Mouse (Mus musculus) midbrain, embryonic 15.5 days (tissue): ENCODE measurements around the gene Efhd2. TPM values are rescaled to one million over a fixed set of nuclear protein-coding genes. Genes with fewer than 3 reads are reported as not detected.

Experiments used
- ATAC-seq: fragments of 200-750 bp; cut with Nextera tagmentation; replicated peaks from 2 replicates; pipeline ENCODE4 v1.8.0; 2017; ENCODE audit warnings: moderate TSS enrichment
- H3K27ac ChIP-seq: fragments of 300-500 bp; sonication (generic); 2 replicates; pipeline ENCODE4 v1.5.1; 2015; ENCODE audit warnings: mild to moderate bottlenecking, inconsistent platforms
- H3K27me3 ChIP-seq: fragments of 300-500 bp; sonication (generic); replicated peaks from 2 replicates; pipeline ENCODE4 v1.6.1; 2015; ENCODE audit warnings: inconsistent platforms
- H3K36me3 ChIP-seq: fragments of 300-500 bp; sonication (generic); replicated peaks from 2 replicates; pipeline ENCODE4 v1.6.1; 2015; ENCODE audit warnings: inconsistent platforms
- H3K4me1 ChIP-seq: fragments of 300-500 bp; sonication (generic); 2 replicates; pipeline ENCODE4 v1.6.1; 2015; ENCODE audit warnings: inconsistent platforms
- H3K4me2 ChIP-seq: fragments of 300-500 bp; sonication (generic); 2 replicates; pipeline ENCODE4 v1.6.1; 2015; ENCODE audit warnings: inconsistent platforms, mild to moderate bottlenecking, moderate library complexity
- H3K4me3 ChIP-seq: fragments of 300-500 bp; sonication (generic); 2 replicates; pipeline ENCODE4 v1.5.1; 2015; ENCODE audit warnings: mild to moderate bottlenecking, inconsistent platforms
- H3K9ac ChIP-seq: fragments of 300-500 bp; sonication (generic); 2 replicates; pipeline ENCODE4 v1.6.1; 2015; ENCODE audit warnings: mild to moderate bottlenecking, inconsistent platforms
- H3K9me3 ChIP-seq: fragments of 300-500 bp; sonication (generic); 2 replicates; pipeline ENCODE4 v1.6.1; 2016; ENCODE audit warnings: inconsistent platforms
- WGBS: fragments of 180-500 bp; shearing (Covaris S2); methylation state at CpG from one replicate; pipeline ENCODE4 v1.1.7; 2015; ENCODE audit warnings: mixed read lengths; 5-methylcytosine and 5-hydroxymethylcytosine counted together
- polyA plus RNA-seq: library from polyadenylated mRNA; unstranded; fragments of >200 nt; fragmentation: Nextera tagmentation; extraction: Ambion mirVana; gene quantifications from 2 replicates; pipeline ENCODE4 v1.2.1, GENCODE M21; 2015

Efhd2 gene
- 71.5 and 82.6 TPM in 2 replicates for polyA plus RNA-seq

DNA sequence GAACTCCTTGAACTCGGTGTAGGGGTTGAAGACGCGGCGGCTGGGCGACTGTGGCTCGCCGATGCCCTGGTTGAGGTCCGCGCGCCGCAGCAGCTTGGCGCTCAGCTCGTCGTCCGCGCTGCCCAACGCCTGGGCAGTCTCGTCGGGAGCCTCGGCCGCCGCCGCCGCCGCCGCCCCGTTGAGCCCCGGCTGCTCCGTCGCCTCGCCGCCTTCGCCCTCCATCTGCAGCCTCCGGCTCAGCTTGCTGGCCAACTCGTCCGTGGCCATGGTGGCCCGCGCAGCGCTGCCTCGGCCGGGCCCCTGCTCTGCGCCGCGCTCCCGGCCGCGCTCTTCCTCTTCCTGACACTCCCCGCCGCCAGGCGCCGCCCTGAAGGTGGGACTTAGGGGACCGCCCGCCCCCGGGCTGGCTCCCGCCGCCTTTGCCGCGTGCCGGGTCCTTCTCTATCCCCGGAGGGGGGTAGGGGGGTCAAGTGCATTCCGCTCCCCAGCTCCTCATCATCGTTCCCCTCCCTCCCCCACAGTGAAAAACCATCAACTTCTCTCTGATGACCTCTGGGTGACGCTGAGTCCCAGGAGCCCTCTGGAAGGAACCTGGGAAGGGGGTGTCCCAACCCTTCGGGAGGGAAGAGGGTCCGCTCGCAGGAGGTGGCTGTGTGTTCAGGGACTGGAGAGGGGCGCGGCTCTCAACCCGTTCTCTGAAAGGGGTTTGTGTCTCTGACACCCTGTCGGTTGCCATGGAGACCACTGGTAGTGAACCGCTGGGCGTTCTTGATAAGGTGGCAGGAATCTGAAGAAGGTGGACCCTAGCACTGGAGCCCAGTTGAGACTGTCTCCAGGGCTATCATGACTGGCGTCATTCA lies at the start of gene Efhd2:
Gene Efhd2 (minus strand): TSS at position 320 of the 860 bp plus-strand sequence.
- H3K4me1 ChIP-seq = peaks cover 52% of the 10 kb centered on the region

DNA sequence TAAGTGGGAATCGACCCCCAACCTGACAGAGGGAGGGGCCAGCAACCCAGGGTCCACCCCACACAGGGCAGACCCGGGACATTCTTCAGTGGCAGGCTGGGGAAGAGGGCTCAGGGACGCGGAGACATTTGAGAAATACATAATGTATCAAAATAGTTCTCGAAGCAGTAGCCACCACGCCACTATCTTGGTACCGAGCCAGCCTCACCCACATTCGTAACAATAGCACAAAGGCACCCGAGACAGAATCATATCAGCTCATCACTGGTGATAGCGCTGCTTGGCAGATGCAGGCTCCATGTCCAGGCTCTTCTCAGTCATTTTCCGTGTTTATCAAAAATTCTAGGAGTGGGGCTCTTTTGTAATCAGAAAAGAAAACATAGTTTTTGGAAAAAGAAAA lies 49.2 kb upstream of the Efhd2 start:
- ATAC-seq = no peak
- 83% methylated on average over 11 of the region's 11 CpGs for WGBS
- no peaks in the 10 kb centered on the region for H3K4me1 ChIP-seq
- H3K9ac ChIP-seq = no peak overlapping the region
- no peak overlapping the region for H3K4me2 ChIP-seq
- no peak overlapping the region for H3K4me3 ChIP-seq
- no peaks in the 10 kb centered on the region for H3K36me3 ChIP-seq
- H3K27me3 ChIP-seq = no peaks in the 10 kb centered on the region
- no peaks in the 10 kb centered on the region for H3K9me3 ChIP-seq
- no peak overlapping the region for H3K27ac ChIP-seq

More for the DNA sequence above, at the start of gene Efhd2:
- peak within 1 kb of the TSS; percentile 86 for H3K9ac ChIP-seq
- ATAC-seq = peak; percentile 92
- no peaks in the 10 kb centered on the region for H3K27me3 ChIP-seq
- H3K4me3 ChIP-seq = peak within 1 kb of the TSS; percentile 80
- H3K27ac ChIP-seq = peak within 1 kb of the TSS; percentile 84
- H3K36me3 ChIP-seq = no peaks in the 10 kb centered on the region
- WGBS = under 1% methylated on average over 72 of the region's 73 CpGs
- peak within 1 kb of the TSS; percentile 74 for H3K4me2 ChIP-seq
- H3K9me3 ChIP-seq = no peaks in the 10 kb centered on the region

DNA sequence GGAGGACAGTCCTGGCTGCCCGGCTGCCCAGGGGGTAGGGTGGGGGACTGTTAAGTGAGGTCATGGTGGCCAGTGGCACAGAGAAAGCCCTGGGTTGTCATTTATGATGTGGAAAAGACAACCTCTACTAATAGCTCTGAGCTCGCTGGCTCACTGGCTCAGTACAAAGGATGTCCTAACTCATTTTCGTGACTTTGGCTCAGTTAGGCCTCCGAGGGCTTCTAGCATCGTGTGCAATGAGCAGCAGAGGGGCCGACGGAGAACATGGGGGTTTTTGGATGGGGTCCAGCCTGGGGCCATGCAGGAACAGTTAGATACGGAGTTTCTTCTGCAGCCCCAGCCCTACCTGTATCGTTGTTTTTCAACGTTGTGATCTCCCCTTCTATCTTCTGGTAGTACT lies 45.7 kb upstream of the Efhd2 start:
- Histone ChIP-seq H3K9me3 (no peaks in the 10 kb centered on the region), H3K27me3 (no peaks in the 10 kb centered on the region), H3K4me2 (no peak overlapping the region), H3K9ac (no peak overlapping the region), H3K36me3 (no peaks in the 10 kb centered on the region), H3K4me1 (no peaks in the 10 kb centered on the region), H3K27ac (no peak overlapping the region), H3K4me3 (no peak overlapping the region)
- ATAC-seq = no peak
- WGBS = 87% methylated on average over 10 of the region's 10 CpGs

- Histone ChIP-seq H3K36me3 (no peaks in the 10 kb centered on the region), H3K9ac (no peak overlapping the region), H3K4me3 (no peak overlapping the region), H3K9me3 (no peaks in the 10 kb centered on the region), H3K4me2 (no peak overlapping the region), H3K27me3 (no peaks in the 10 kb centered on the region), H3K4me1 (0 out of 2 replicates have a peak, but pooled peaks cover 3% of the 10 kb centered on the region), H3K27ac (no peak overlapping the region)
- ATAC-seq = no peak
- 71% methylated on average over 7 of the region's 7 CpGs for WGBS
Measured at GRCm38 (mm10) chr4:141917735-141918419, 43.2 kb upstream of the Efhd2 start.

- no peak for ATAC-seq
- 0 out of 2 replicates have a peak, but pooled peaks cover 3% of the 10 kb centered on the region for H3K4me1 ChIP-seq
- no peak overlapping the region for H3K27ac ChIP-seq
- no peaks in the 10 kb centered on the region for H3K27me3 ChIP-seq
- H3K36me3 ChIP-seq = no peaks in the 10 kb centered on the region
- no peak overlapping the region for H3K9ac ChIP-seq
- H3K9me3 ChIP-seq = no peaks in the 10 kb centered on the region
- H3K4me3 ChIP-seq = no peak overlapping the region
- no peak overlapping the region for H3K4me2 ChIP-seq
- 34% methylated on average over 7 of the region's 7 CpGs for WGBS
Measured at GRCm38 (mm10) chr4:141914040-141914439, 39.3 kb upstream of the Efhd2 start.

DNA sequence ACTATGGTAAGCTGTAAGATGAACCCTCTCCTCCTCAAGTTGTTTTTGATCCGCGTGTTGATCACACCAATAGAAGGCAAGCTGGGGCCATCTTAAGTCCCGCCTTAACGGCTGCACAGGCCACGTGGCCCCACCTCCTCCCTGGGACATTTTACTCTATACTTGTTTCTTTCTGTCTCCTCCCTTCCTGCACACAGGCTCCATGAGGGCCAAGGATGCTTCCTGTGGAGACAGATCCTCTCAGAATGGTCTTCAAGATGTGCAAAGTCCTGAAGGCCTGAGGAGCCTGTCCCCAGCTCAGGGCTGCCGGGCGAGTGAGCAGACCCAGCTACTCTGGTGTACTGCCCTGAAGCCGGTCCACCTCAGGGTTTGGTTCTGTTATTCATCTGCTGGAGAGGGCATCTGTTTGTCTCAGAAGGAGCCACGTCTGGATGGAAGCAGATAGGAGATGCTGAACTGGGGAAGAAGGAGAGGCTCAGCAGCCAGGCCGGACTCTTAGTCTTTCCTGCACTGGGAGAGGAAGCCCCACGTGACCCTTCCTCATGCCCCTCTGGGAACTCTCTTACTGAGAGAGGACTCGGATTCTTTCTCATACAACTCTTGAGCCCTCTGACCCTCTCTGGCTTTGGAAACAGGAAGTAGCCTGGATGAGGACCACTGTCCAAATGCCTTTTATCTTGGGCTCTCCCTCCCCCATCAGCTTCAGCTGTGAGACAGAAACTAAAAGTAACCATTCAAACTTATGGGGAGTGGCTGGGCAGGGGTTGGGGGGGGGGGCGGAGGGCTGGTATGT lies 38.7 kb upstream of the Efhd2 start:
- no peak overlapping the region for H3K4me3 ChIP-seq
- H3K4me2 ChIP-seq = no peak overlapping the region
- no peaks in the 10 kb centered on the region for H3K27me3 ChIP-seq
- H3K36me3 ChIP-seq = no peaks in the 10 kb centered on the region
- ATAC-seq = no peak
- 73% methylated on average over 13 of the region's 13 CpGs for WGBS
- no peaks in the 10 kb centered on the region for H3K9me3 ChIP-seq
- no peak overlapping the region for H3K27ac ChIP-seq
- 0 out of 2 replicates have a peak, but pooled peaks cover 3% of the 10 kb centered on the region for H3K4me1 ChIP-seq
- no peak overlapping the region for H3K9ac ChIP-seq

DNA sequence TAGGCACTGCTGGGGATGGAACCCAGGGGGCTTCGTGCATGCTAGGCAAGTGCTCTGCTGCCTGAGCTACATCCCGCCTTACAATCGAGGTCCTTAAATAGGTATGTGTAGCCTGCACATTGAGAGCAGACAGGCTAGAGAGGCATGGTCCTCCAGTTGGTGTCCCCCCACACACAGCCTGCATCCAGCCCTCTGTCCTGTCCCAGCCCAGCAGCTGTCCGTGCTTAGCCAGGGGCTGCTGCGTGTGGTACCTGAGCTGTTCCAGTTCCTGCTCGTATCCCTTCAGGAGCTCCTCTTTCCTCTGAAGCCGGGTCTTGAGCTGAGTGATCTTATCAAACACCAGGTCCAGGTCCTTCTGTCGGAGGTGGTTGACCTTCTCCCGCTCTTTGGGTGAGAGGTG lies 30.0 kb upstream of the Efhd2 start:
- Histone ChIP-seq H3K27me3 (no peaks in the 10 kb centered on the region), H3K4me3 (no peak overlapping the region), H3K36me3 (no peaks in the 10 kb centered on the region), H3K4me2 (no peak overlapping the region), H3K27ac (no peak overlapping the region), H3K9me3 (no peaks in the 10 kb centered on the region), H3K4me1 (peaks cover 21% of the 10 kb centered on the region), H3K9ac (no peak overlapping the region)
- ATAC-seq = no peak
- 92% methylated on average over 9 of the region's 9 CpGs for WGBS

GRCm38 (mm10) chr4:141902479-141902858 lies 27.7 kb upstream of the Efhd2 start:
- H3K27ac ChIP-seq = peak overlapping the region; percentile 84

DNA sequence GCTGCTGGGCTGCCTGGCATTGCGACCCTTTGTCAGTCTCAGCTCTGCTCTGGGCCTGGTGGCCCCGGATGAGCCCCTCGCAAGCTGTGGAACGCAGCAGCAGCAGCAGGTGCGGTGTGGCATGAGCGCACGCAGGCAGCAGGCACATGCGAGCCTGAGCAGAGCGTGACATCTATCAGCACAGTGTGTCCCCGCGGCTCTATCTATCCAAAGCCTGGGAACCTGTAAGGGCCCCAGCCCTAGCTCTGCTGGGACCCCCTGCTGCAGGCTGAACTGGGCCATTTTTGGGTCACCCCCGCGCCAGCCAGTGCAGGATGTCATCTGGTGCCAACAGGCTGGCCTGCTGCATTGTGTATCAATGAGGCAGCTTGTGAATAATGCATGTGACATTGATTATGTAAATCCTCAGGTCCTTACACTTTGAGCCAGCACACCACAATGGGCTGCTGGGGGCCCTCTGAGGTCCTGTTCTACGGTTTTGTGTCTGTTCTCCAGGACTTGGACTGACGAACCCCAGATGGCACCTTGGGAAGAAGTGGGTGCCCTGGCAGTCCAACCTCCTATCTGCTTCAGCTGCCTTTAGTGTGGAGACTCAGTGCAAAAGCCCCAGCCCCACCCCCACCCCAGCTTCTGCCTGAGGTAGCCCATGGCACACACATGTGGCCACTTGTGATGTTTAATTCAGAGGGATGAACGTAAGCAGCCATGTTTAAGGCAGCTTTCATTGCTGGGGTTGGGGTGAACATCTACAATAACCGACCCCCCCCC lies 27.2 kb upstream of the Efhd2 start:
- H3K4me1 ChIP-seq = peaks cover 25% of the 10 kb centered on the region
- no peaks in the 10 kb centered on the region for H3K27me3 ChIP-seq
- H3K36me3 ChIP-seq = no peaks in the 10 kb centered on the region
- peak overlapping the region; percentile 84 for H3K27ac ChIP-seq
- no peak overlapping the region for H3K4me3 ChIP-seq
- H3K9ac ChIP-seq = peak overlapping the region; percentile 28; the same call in 1 of the 2 replicates
- 12% methylated on average over 17 of the region's 17 CpGs for WGBS
- no peaks in the 10 kb centered on the region for H3K9me3 ChIP-seq
- peak; percentile 79 for ATAC-seq
- peak overlapping the region; percentile 28 for H3K4me2 ChIP-seq

More at GRCm38 (mm10) chr4:141902479-141902858, 27.7 kb upstream of the Efhd2 start:
- Histone ChIP-seq H3K4me2 (no peak overlapping the region), H3K9ac (no peak overlapping the region), H3K27me3 (no peaks in the 10 kb centered on the region), H3K9me3 (no peaks in the 10 kb centered on the region), H3K36me3 (no peaks in the 10 kb centered on the region), H3K4me1 (peaks cover 25% of the 10 kb centered on the region), H3K4me3 (no peak overlapping the region)
- WGBS = 47% methylated on average over 8 of the region's 8 CpGs
- ATAC-seq = peak; percentile 13

- Histone ChIP-seq H3K27ac (peak overlapping the region; percentile 84), H3K4me3 (no peak overlapping the region), H3K9ac (no peak overlapping the region), H3K36me3 (no peaks in the 10 kb centered on the region), H3K9me3 (no peaks in the 10 kb centered on the region), H3K27me3 (no peaks in the 10 kb centered on the region), H3K4me1 (peaks cover 25% of the 10 kb centered on the region), H3K4me2 (no peak overlapping the region)
- 45% methylated on average over 11 of the region's 11 CpGs for WGBS
- no peak for ATAC-seq
Measured at GRCm38 (mm10) chr4:141900421-141900820, 25.7 kb upstream of the Efhd2 start.

DNA sequence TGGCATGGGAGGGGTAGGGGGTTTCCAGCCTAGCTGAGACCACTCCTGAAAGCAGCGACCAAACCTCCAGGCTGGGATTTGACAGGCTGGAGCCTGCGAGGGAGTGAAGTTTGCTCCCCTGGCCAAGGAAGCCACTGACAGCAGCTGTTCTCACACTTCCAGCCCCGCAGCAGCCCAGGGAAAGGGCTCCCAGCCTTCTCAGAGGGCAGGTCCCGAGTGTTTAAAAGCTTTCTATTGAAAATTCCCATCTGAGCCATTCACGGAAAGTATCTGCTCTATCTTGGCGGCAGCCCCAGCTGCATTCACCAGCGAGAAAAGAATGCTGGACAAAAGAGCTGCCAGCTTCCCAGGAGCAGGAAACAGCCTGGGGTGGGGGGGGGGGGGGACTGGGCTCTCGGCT lies 25.2 kb upstream of the Efhd2 start:
- Histone ChIP-seq H3K4me2 (no peak overlapping the region), H3K4me3 (no peak overlapping the region), H3K9ac (no peak overlapping the region), H3K27me3 (no peaks in the 10 kb centered on the region), H3K9me3 (no peaks in the 10 kb centered on the region), H3K36me3 (no peaks in the 10 kb centered on the region), H3K4me1 (peaks cover 25% of the 10 kb centered on the region), H3K27ac (peak overlapping the region; percentile 77)
- 0 out of 2 replicates have a peak, but pooled peaks have one; percentile 5 for ATAC-seq
- 2% methylated on average over 8 of the region's 8 CpGs for WGBS
